Mouse (Mus musculus) limb, embryonic 12.5 days (tissue): Measurements from ENCODE around the gene Defa17. TPM values are rescaled to one million over a fixed set of nuclear protein-coding genes. Genes with fewer than 3 reads are reported as not detected.
"Not testable (repeated sequence)": the region's sequence is repeated elsewhere in the genome, so short reads cannot be mapped to it uniquely, and the experiment has no call there.

Experiments used
- ATAC-seq: fragments of 200-750 bp; cut with Nextera tagmentation; 2 replicates; pipeline ENCODE4 v1.8.0; 2017; ENCODE audit warnings: low read depth, moderate TSS enrichment; ENCODE audit not compliant: insufficient number of reproducible peaks, insufficient read depth, low FRiP score, low TSS enrichment
- H3K27ac ChIP-seq: fragments of 300-500 bp; sonication (generic); 2 replicates; pipeline ENCODE4 v1.5.1; 2016; ENCODE audit warnings: mild to moderate bottlenecking, moderate library complexity
- H3K27me3 ChIP-seq: fragments of 300-500 bp; sonication (generic); 2 replicates; pipeline ENCODE4 v1.6.1; 2016; ENCODE audit warnings: mild to moderate bottlenecking, moderate library complexity
- H3K36me3 ChIP-seq: fragments of 300-500 bp; sonication (generic); 2 replicates; pipeline ENCODE4 v1.6.1; 2016; ENCODE audit warnings: mild to moderate bottlenecking, moderate library complexity
- H3K4me1 ChIP-seq: fragments of 300-500 bp; sonication (generic); replicated peaks from 2 replicates; pipeline ENCODE4 v1.6.1; 2016
- H3K4me2 ChIP-seq: fragments of 300-500 bp; sonication (generic); 2 replicates; pipeline ENCODE4 v1.6.1; 2016; ENCODE audit warnings: mild to moderate bottlenecking, moderate library complexity
- H3K4me3 ChIP-seq: fragments of 300-500 bp; sonication (generic); replicated peaks from 2 replicates; pipeline ENCODE4 v1.5.1; 2016; ENCODE audit warnings: mild to moderate bottlenecking
- H3K9ac ChIP-seq: fragments of 300-500 bp; sonication (generic); replicated peaks from 2 replicates; pipeline ENCODE4 v1.6.1; 2016; ENCODE audit warnings: mild to moderate bottlenecking, moderate library complexity
- H3K9me3 ChIP-seq: fragments of 300-500 bp; sonication (generic); 2 replicates; pipeline ENCODE4 v1.6.1; 2016; ENCODE audit warnings: mild to moderate bottlenecking, moderate library complexity
- WGBS: fragments of 180-500 bp; shearing (Covaris S2); methylation state at CpG from one replicate; pipeline ENCODE4 v1.1.7; 2016; 5-methylcytosine and 5-hydroxymethylcytosine counted together
- polyA plus RNA-seq: library from polyadenylated mRNA; unstranded; fragments of >200 nt; fragmentation: Nextera tagmentation; extraction: Ambion mirVana; gene quantifications from 2 replicates; pipeline ENCODE4 v1.2.1, GENCODE M21; 2016

Defa17 gene
- polyA plus RNA-seq = not detected in 2 replicates

DNA sequence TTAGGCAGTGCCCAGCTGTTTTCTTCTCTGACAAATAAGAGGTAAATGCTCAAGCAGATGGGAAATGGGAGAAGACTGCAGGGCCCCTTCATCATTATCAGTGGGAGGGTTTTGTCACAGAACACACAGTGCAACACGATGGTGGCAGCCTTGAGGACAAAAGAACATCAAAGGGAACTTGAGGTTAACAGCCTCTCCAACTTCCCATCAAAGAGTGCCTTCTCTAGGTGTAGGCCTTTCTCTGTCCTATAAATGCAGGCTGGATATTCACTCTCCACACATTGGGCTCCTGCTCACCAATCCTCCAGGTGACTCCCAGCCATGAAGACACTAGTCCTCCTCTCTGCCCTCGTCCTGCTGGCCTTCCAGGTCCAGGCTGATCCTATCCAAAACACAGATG is at the start of gene Defa17:
TSS of gene Defa17 (plus strand) at position 301 of the 400 bp plus-strand sequence.
- H3K4me1 ChIP-seq, H3K27me3 ChIP-seq, H3K4me2 ChIP-seq, H3K27ac ChIP-seq, ATAC-seq, H3K9me3 ChIP-seq, H3K4me3 ChIP-seq, H3K9ac ChIP-seq, H3K36me3 ChIP-seq: not testable (repeated sequence)
- 80% methylated on average over 1 of the region's 2 CpGs for WGBS

DNA sequence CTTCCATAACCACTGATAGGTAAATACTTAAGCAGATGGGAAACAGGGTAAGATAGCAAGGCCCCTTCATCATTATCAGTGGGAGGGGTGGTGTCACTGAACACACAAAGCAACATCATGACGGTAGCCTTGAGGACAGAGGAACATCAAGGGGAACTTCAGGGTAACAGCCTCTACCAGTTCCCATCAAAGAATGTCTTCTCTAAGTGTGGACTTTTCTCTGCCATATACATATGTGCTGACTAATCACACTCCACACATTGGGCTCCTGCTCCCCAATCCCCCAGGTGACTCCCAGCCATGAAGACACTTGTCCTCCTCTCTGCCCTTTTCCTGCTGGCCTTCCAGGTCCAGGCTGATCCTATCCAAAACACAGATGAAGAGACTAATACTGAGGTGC is 37.7 kb upstream of the Defa17 start, which contains the start of gene Defa26:
TSS of gene Defa26 (plus strand) at position 301 of the 400 bp plus-strand sequence.
- H3K4me3 ChIP-seq, H3K9me3 ChIP-seq: not testable (repeated sequence)
- WGBS = 83% methylated on average over 1 of the region's 1 CpGs

DNA sequence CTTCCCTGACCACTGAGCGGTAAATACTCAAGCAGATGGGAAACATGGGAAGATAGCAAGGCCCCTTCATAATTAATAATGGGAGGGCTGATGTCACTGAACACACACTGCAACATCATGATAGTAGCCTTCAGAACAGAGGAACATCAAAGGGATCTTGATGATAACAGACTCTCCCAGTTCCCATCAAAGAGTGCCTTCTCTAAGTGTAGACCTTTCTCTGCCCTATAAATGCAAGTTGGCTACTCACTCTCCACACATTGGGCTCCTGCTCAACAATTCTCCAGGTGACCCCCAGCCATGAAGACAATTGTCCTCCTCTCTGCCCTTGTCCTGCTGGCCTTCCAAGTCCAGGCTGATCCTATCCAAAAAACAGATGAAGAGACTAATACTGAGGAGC is 9.9 kb downstream of the Defa17 start, which contains the start of gene Defa34:
TSS of gene Defa34 (plus strand) at position 301 of the 400 bp plus-strand sequence.
- 71% methylated on average over 1 of the region's 1 CpGs for WGBS
- not testable (repeated sequence) for H3K9ac ChIP-seq, H3K27ac ChIP-seq, H3K4me2 ChIP-seq, H3K4me3 ChIP-seq, H3K4me1 ChIP-seq, H3K27me3 ChIP-seq, H3K9me3 ChIP-seq, ATAC-seq, H3K36me3 ChIP-seq

More for the DNA sequence above, 37.7 kb upstream of the Defa17 start, which contains the start of gene Defa26:
- not testable (repeated sequence) for H3K9ac ChIP-seq, H3K27me3 ChIP-seq, H3K4me2 ChIP-seq, H3K27ac ChIP-seq, H3K4me1 ChIP-seq, H3K36me3 ChIP-seq, ATAC-seq

DNA sequence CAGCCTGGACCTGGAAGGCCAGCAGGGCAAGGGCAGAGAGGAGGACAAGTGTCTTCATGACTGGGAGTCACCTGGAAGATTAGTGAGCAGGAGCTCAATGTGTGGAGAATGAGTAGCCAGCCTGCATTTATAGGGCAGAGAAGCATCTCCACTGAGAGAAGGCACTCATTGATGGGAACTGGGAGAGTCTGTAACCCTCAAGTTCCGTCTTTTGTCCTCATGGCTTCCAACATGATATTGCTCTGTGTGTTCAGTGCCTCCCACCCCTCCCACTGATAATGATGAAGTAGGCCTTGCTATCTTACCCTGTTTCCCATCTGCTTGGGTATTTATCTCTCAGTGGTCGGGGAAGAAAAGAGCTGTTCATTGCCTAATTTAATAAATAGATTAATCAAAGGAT is 48.0 kb downstream of the Defa17 start, which contains the start of gene AY761184:
TSS of gene AY761184 (minus strand) at position 101 of the 400 bp plus-strand sequence.
- H3K9me3 ChIP-seq, H3K36me3 ChIP-seq, H3K9ac ChIP-seq, ATAC-seq, H3K27ac ChIP-seq, H3K4me3 ChIP-seq, H3K4me1 ChIP-seq, H3K4me2 ChIP-seq, H3K27me3 ChIP-seq: not testable (repeated sequence)
- WGBS = 84% methylated on average over 2 of the region's 2 CpGs

Other genes starting within 250 kb of the Defa17 start
- not detected in 2 replicates for gene Defa36, start 228.4 kb upstream of the Defa17 start, polyA plus RNA-seq
- gene Gm7849, start 199.2 kb upstream of the Defa17 start, polyA plus RNA-seq = not detected in 2 replicates
- gene Defa20, start 146.5 kb upstream of the Defa17 start, polyA plus RNA-seq = not detected in 2 replicates
- not detected in 2 replicates for gene Defa32, start 126.7 kb upstream of the Defa17 start, polyA plus RNA-seq
- gene Defa37, start 90.4 kb upstream of the Defa17 start, polyA plus RNA-seq = not detected in 2 replicates
- gene Defa28, start 72.8 kb upstream of the Defa17 start, polyA plus RNA-seq = not detected in 2 replicates
- gene Gm7861, start 61.3 kb upstream of the Defa17 start, polyA plus RNA-seq = not detected in 2 replicates
- not detected in 2 replicates for gene Defa26, start 37.6 kb upstream of the Defa17 start, polyA plus RNA-seq
- not detected in 2 replicates for gene Defa34, start 10.0 kb downstream of the Defa17 start, polyA plus RNA-seq
- not detected in 2 replicates for gene AY761184, start 47.9 kb downstream of the Defa17 start, polyA plus RNA-seq
- not detected in 2 replicates for gene Defa24, start 78.7 kb downstream of the Defa17 start, polyA plus RNA-seq
- gene Defb50, start 167.8 kb downstream of the Defa17 start, polyA plus RNA-seq = not detected in 2 replicates
- gene Defb2, start 184.1 kb downstream of the Defa17 start, polyA plus RNA-seq = not detected in 2 replicates
- not detected in 2 replicates for gene Defb10, start 203.1 kb downstream of the Defa17 start, polyA plus RNA-seq
- gene Defb9, start 229.6 kb downstream of the Defa17 start, polyA plus RNA-seq = not detected in 2 replicates